Mouse (Mus musculus): ENCODE measurements around the gene Hspg2.

The Hspg2 gene

GRCm38 (mm10) chr4:137480191-137480992, 11.8 kb downstream of the Hspg2 start:
- no peak for DNase-seq (ENCODE audit: extremely low spot score)

GRCm38 (mm10) chr4:137480993-137481340, 12.4 kb downstream of the Hspg2 start:
- DNase-seq (ENCODE audit: extremely low spot score), result no peak

- DNase-seq (ENCODE audit: extremely low spot score), result no peak
Observed at GRCm38 (mm10) chr4:137481381-137482030, 12.9 kb downstream of the Hspg2 start.

- no peak for DNase-seq (ENCODE audit: extremely low spot score)
Observed at GRCm38 (mm10) chr4:137483871-137484270, 15.3 kb downstream of the Hspg2 start.

GRCm38 (mm10) chr4:137484586-137484985, 16.0 kb downstream of the Hspg2 start:
- no peak for DNase-seq (ENCODE audit: extremely low spot score)

- DNase-seq (ENCODE audit: extremely low spot score), result no peak
Observed at GRCm38 (mm10) chr4:137485258-137485960, 16.8 kb downstream of the Hspg2 start.

GRCm38 (mm10) chr4:137486081-137487014, 17.8 kb downstream of the Hspg2 start:
- DNase-seq (ENCODE audit: extremely low spot score), result no peak

- no peak for DNase-seq (ENCODE audit: extremely low spot score)
Observed at GRCm38 (mm10) chr4:137487286-137488000, 18.9 kb downstream of the Hspg2 start.

GRCm38 (mm10) chr4:137488038-137488437, 19.5 kb downstream of the Hspg2 start:
- DNase-seq (ENCODE audit: extremely low spot score), result no peak

GRCm38 (mm10) chr4:137488571-137489303, 20.2 kb downstream of the Hspg2 start:
- no peak for DNase-seq (ENCODE audit: extremely low spot score)

- DNase-seq (ENCODE audit: extremely low spot score), result no peak
Observed at GRCm38 (mm10) chr4:137489996-137490395, 21.4 kb downstream of the Hspg2 start.

- no peak for DNase-seq (ENCODE audit: extremely low spot score)
Observed at GRCm38 (mm10) chr4:137492563-137492962, 24.0 kb downstream of the Hspg2 start.

GRCm38 (mm10) chr4:137493187-137493586, 24.6 kb downstream of the Hspg2 start:
- DNase-seq (ENCODE audit: extremely low spot score), result no peak

GRCm38 (mm10) chr4:137494751-137495500, 26.4 kb downstream of the Hspg2 start:
- peak; percentile 73 for DNase-seq (ENCODE audit: extremely low spot score)

GRCm38 (mm10) chr4:137495501-137496100, 27.0 kb downstream of the Hspg2 start:
- no peak for DNase-seq (ENCODE audit: extremely low spot score)

GRCm38 (mm10) chr4:137497367-137497766, 28.8 kb downstream of the Hspg2 start:
- no peak for DNase-seq (ENCODE audit: extremely low spot score)

GRCm38 (mm10) chr4:137497892-137498722, 29.5 kb downstream of the Hspg2 start:
- DNase-seq (ENCODE audit: extremely low spot score), result peak; percentile 18

All from embryo, embryonic 9.5 days (tissue).